Mouse (Mus musculus): ENCODE measurements around the gene Tdrd7.

GRCm38 (mm10) chr4:46011698-46012097, 46.6 kb downstream of the Tdrd7 start:
- TF ChIP-seq ZC3H11A (IDR thresholded peaks at IDR 0.05; ENCODE audit: borderline replicate concordance, low read depth, low read length) (no peak), CHD2 (IDR thresholded peaks at IDR 0.05; ENCODE audit: low read depth, low read length) (no peak)
